Mouse (Mus musculus) kidney, postnatal 4 days (tissue): ENCODE measurements around the gene Epdr1.

Experiments used
- DNase-seq, 2 experiments: peaks; one replicate each; pipeline ENCODE4 v3.0.0; 2021; ENCODE audit warnings: mixed read lengths in 2 of 2

The Epdr1 gene

DNA sequence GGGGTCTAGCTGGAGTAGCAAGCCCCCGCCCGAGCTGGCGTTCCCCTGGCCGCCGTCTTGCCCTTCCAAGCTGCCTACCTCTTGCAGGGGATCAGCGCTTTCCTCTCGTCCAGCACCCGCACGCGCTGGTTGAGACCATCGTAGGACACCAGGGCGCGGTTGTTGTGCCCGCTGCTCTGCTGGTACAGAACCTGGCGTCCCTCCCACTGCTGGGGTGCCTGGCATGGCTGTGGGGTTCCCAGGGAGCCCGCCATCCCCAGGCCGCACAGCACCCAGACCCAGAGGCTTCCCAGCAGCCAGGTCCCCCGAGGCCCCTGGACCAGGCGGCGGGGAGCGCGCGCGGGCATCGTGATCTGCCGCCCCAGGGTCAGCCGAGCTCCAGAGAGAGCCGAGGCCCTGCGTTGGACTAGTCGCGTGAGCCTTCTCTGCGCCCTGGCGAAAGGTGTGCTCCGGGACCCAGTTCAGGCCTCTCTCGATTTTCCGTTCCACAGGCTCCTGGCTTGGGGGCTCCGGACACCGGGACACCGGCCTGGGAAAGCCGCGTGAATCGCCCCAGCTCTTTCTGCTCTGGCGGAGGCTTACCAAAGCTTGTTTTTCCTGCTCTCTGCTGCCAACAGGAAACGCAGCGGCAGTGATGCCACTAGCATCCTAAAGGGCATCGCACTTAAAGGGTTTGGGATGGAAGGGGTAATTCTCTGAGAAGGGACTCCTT lies at the start of gene Epdr1:
Gene Epdr1 (minus strand): TSS at position 712 of the 712 bp plus-strand sequence.
- DNase-seq = peak; percentile 77 to 86

GRCm38 (mm10) chr13:19668355-19669140 lies 48.8 kb upstream of the Epdr1 start:
- no peak for DNase-seq

- no peak for DNase-seq
These were observed 32.7 kb upstream of the Epdr1 start for GRCm38 (mm10) chr13:19652405-19652804.

- no peak for DNase-seq
These were observed 30.1 kb upstream of the Epdr1 start for GRCm38 (mm10) chr13:19649824-19650223.

- DNase-seq = no peak
These were observed 24.5 kb upstream of the Epdr1 start for GRCm38 (mm10) chr13:19644225-19644624.

GRCm38 (mm10) chr13:19643519-19643918 lies 23.8 kb upstream of the Epdr1 start:
- no peak for DNase-seq

DNA sequence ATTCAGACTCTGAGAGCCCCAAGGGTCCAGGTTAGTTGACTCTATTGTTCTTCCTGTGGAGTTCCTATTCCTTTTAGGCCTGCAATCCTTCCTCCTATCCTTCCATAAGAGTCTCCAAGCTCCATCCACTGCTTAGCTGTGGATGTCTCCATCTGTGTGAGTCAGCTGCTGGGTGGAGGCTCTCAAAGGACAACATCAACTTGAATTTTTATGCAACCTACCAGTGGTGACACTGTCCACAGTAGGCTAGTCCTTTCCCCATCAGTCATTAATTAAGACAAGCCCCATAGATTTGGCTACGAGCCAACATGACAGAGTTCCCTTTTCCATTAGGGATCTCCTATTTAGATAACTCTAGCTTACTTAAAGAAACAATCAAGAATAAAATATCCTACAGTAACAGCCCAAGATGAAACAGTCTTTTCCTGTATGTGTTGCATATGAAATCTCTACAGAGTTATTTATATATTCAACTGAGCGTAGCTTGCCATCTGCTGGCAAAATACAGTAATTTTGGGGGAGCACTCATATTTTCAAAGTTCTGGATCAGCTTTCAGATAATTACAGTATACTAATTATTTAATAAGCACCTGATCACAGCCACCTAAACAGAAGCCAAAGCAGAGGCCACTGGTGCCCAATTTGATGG lies 20.6 kb upstream of the Epdr1 start:
- DNase-seq = no peak

DNA sequence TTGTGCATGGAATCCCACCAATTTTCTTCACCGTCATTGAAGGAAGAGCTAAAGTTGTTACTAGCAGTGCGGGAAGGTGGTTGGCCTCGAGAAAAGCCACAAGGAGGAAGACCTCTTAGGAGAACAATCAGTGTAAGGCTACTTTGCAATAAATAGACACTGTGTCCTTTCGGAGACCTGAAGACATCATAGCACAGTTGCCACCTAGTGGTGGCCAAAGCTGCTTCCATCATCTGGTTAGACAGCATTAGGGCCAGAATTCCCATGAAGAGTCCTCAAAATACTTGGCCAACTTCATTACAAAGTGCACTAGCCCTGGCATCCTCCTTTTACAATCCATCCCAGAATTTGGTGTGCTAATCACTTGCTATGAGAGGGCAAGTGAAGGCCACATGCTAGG lies 16.4 kb upstream of the Epdr1 start:
- DNase-seq = peak; percentile 37 to 56

DNA sequence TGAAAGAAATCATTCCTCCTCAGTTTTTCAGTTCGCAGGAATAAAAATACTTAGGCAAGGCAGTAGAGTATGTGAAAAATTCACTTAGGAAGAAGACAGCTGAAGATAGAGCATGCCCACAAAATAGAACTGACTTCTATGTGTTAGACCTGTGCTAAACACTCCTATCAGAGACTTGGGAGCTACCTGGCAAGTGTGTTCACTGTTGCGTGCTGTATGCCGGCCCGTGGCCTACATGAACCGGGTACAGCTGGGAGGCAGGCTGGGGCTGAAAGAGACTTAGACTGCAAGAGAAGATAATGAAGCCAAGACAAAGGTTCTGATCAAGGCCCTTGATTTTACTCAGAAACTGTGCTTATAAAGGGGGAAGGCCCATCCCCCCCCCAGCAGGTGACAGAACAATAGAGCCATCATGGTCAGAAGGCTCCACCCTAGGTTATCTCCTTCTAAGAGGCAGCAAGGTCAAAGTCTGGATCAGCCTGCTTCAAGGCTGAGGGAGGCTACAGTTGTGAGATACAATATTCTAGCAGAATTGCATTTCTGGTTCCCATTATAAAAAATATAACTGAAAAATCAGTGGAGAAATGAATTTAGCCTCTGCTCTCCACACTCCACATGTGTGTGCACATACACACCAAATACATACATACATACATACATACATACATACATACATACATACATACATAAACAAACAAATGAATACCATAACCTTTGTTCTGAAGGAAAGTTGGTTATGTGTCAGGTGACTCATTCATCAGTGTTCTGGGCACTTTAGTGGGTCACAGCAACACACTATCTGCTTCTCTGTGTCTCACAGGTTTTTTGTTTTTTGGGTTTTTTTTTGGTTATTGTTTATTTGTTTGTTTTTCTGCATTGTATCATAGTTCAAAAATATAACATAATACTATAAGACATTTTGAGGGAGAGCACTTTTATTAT lies 11.3 kb upstream of the Epdr1 start:
- no peak for DNase-seq

DNA sequence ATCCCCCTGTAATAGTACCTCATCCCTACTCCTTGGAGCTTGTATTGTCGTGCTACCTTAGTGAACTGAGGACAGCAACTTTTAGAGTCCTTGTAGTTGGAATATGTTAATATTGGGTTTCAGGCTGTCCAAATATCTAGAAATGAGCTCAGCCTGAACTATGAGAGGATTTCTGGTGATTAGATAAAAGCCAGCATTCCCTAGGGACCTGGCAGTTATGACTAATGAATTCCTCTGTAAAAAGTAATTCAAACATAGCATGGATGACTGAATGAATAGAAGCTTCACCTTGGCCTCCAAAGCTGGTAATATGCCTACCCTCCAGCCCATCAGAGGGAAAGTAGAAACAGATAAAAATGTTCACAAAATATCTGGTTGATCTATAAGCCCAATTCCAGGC lies 6.7 kb upstream of the Epdr1 start:
- DNase-seq = no peak

DNA sequence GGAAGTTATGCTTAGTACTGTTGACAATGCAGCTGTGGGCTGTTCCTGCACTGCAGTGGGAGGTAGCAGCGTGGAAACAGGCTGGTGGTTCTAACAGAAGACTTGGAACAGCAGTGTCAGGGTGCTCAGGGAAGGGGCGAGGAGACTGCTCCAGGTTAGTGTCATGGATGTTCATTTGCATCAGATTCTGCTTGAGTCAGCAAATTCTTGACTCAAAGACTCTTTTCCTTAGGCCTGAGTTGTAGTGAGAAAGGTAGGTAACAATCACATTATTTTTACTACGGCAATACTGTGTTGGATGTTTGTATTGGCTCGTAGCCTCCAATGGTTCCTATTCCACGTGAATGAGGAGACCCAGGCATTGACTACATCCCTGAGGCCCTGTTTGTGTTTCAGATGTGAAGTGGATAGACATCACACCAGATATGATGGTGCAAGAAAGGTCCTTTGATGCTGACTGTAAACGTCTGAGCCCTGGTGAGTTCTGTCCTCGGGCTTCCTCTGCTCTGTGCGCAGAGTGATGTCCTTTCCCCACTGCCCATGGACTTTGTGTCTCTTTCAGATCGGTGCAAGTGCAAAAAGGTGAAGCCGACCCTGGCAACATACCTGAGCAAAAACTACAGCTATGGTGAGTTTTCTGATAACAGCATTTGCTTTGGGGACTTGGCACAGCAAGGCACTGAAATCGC lies 5.0 kb upstream of the Epdr1 start:
- DNase-seq = no peak

DNA sequence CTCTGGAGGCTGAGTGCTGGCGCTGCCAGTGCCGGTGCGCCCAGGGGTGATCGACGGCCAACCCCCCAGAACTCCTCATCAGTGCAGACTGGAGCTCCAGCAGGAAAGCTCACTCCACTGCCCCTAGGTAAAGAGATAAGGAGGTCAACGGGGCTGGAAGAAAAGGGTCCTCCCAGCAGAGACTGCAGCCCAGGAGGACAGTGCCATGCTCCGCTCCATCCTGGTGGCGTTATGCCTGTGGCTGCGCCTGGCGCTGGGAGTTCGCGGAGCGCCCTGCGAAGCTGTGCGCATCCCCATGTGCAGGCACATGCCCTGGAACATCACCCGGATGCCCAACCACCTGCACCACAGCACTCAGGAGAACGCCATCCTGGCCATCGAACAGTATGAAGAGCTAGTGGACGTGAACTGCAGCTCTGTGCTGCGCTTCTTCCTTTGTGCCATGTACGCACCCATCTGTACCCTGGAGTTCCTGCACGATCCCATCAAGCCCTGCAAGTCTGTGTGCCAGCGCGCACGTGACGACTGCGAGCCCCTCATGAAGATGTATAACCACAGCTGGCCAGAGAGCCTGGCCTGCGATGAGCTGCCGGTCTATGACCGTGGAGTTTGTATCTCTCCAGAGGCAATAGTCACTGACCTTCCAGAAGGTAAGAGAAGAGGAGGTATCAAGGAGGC lies 3.6 kb upstream of the Epdr1 start:
- peak in 1 of 2 experiments; percentile 23 for DNase-seq

GRCm38 (mm10) chr13:19622573-19623227 lies 3.0 kb upstream of the Epdr1 start, which contains the start of gene Sfrp4:
Gene Sfrp4, plus strand, starts transcription at chr13:19623104.
- DNase-seq = peak; percentile 51 to 71

DNA sequence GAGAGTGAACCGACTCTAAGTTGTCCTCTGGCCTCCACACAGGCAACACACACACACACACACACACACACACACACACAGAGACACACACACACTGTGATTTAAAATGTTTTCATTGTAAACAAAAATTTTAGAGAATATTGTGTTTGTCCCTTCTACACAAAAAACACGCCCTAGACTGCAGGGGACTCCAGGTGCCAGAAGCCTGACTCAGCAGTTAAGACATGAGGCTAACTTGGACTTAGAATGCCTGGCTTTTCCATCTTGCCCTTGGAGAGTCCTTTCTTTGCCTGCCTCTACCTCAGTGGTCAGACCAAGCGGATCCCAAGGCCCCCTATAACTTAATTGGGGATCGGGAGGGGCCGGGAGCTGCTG lies 899 bp downstream of the Epdr1 start:
- DNase-seq = no peak

DNA sequence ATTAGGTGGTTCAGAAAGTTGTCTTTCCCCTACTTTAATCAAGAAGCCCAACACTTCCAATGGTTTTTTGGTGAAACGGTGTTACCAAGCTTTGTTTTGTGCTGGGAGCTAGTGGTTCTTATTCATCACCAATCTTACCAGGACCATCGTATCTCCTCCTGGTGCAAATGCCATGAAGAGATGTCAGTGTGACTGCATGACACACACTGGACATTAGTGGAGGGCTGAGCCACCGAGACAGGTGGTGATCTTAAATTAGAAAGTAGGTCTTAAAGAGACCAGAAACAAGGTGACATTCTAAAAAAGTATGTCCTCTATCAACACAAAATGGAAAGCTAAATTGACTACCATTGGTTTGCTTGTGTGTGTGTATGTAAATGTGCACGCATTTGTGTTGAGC lies 1.6 kb downstream of the Epdr1 start:
- no peak for DNase-seq

DNA sequence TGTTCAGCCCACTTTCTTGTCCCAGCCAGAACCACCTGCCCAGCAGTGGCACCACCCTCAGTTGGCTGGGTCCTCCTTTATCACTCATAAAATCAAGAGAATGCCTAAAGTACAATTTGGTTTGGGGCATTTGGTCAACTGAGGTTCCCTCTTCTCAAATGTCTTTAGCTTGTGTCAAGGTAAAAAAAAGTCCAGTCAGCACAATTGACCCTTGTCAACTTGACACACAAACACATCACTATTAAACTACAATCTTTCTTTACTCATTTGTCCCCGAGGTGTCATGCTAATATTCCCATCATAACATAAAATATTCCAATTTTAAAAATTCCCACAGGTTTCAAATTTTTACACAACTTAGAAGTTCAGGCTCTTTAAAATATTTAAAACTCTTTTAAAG lies 5.4 kb downstream of the Epdr1 start:
- DNase-seq = no peak

DNA sequence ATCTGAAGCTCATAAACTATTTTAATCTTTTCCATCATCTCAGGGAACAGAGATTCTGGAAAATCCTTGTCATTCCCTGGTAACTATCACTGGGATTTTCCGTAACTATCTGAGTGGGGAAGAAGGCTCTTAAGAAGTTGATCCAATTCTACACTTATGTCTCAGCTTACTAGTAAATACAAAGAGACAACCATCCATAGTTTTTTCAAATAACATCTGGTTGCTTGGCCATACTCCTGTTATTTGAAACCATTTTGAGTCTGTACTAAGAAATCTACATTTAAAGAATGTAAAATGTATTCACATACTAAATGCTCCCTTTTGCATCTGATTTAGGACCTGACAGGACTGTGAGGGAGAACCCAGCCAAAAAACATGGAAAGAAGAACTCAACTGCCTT lies 6.3 kb downstream of the Epdr1 start:
- no peak for DNase-seq

- no peak for DNase-seq
These were observed 6.8 kb downstream of the Epdr1 start for GRCm38 (mm10) chr13:19612963-19613362.

GRCm38 (mm10) chr13:19612348-19612747 lies 7.4 kb downstream of the Epdr1 start:
- DNase-seq = no peak

- DNase-seq = no peak
These were observed 11.6 kb downstream of the Epdr1 start for GRCm38 (mm10) chr13:19608120-19608519.

DNA sequence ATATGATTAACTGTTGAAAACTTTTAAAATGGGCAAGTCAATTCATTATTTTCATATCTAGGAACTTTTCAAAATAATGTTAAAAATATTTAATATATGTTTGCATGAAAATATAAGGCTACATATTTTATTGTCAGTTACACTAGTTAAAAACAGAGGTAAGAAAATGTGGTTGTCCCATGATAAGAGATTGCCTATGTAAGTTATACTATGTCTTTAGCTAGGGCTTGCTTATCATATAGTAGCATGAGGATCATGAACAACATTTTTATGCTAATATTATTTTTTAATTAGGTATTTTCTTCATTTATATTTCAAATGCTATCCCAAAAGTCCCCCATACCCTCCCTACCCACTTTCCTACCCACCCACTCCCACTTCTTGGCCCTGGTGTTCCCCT lies 14.8 kb downstream of the Epdr1 start:
- no peak for DNase-seq
